Mouse (Mus musculus): ENCODE measurements around the gene Utrn.
A peak's percentile ranks its signal among the peaks of the same experiment; 100 is the strongest.

The Utrn gene

DNA sequence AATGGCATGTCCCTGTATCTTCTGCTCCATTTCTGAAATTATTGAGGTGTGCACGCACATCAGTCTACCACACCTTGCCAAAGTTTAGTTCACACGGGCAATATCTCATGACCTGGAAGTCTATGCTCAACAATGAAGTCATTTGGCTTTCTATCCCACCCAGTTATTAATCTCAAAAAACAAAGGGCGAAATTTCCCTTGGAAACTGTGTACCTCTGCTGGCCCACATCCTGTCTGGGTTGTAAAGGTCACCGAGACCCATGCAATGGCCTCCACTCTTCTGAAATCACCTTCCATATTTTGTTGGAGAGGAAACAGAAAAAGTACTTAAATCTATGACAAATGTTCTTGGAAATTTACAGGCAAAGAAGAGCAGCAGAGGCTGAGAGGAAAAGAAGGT is 70.9 kb downstream of the Utrn start:
- DNase-seq (ENCODE audit: low spot score in 2 of 2), result no peak

DNA sequence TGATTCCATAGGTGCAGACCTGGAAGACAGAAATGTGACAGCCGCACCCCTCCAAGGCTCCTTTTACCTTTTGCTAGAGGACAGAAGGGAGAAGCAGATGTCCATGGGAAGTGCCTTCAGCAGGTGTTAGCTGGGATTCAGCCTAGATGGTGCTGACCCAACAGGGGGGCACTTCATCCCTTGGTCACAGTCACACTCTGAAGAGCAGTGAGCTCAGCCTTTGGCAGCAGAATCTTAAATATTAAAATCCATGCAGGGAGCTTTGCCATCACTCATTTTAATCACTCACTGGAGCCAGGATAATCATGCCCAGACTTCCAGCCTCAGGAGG is 72.7 kb downstream of the Utrn start:
- DNase-seq (ENCODE audit: low spot score in 2 of 2), result no peak

- DNase-seq (ENCODE audit: low spot score in 2 of 2), result no peak
Observed at GRCm38 (mm10) chr10:12795796-12796509, 73.2 kb downstream of the Utrn start.

- DNase-seq (ENCODE audit: low spot score in 2 of 2), result no peak
Observed at GRCm38 (mm10) chr10:12792049-12792448, 77.1 kb downstream of the Utrn start.

DNA sequence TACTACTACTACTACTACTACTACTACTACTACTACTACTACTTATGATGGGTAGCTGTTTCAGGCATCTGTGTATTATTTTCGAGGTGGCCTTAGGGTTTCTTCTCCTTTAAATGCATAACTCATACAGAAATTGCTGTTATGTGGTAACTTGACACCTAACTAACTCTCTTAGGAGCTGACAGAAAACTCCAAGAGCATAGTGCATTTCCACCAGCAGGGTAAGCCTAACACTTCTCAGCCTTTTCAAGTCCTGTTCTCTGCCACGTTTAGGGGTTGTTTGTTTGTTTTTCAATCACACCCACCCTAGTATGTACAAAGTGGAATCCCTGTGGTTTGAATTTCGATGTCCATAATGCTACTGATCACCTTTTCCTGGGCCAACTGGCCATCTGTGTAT is 78.3 kb downstream of the Utrn start:
- no peak for DNase-seq (ENCODE audit: low spot score in 2 of 2)

DNA sequence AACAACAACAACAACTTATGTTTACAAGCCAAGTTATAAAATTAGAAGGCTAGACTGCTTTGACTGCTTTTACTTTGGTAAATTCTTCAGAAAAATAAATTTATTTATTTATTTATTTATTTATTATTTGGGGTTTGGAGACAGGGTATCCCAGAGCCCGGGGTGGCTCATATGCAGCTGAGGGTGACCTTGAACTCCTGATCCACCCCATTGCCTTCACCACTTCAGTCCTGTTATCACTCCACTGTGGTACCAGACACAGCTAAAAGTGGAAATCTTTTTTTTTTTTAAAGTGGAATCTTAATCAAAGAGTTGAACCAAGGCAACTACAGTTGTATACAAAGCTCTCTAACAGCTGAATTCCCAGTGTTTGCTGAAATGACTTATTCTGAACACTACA is 80.6 kb downstream of the Utrn start:
- no peak for DNase-seq (ENCODE audit: low spot score in 2 of 2)

DNA sequence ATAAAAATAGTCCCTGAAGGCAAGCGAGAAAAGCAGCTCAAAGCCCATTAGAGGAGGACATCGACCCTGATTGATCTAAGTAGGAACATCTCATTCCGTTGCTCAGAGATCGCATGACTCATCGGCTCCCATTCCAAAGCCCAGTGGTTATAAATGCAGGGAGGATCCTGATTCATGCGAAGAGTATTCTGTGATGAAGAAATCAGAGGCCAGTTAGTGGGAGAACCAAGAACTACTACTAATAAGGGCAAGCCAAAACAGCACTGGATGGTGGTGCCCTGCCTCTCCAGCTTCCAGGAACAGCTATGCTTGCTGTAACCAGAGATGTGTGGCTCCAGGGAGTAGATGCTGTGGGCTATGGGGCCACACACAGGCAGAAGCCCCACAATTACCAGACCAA is 81.2 kb downstream of the Utrn start:
- no peak for DNase-seq (ENCODE audit: low spot score in 2 of 2)

GRCm38 (mm10) chr10:12785299-12785698 is 83.9 kb downstream of the Utrn start:
- no peak for DNase-seq (ENCODE audit: low spot score in 2 of 2)

- no peak for DNase-seq (ENCODE audit: low spot score in 2 of 2)
Observed at GRCm38 (mm10) chr10:12781381-12781907, 87.7 kb downstream of the Utrn start.

GRCm38 (mm10) chr10:12773178-12773577 is 96.0 kb downstream of the Utrn start:
- DNase-seq (ENCODE audit: low spot score in 2 of 2), result no peak

DNA sequence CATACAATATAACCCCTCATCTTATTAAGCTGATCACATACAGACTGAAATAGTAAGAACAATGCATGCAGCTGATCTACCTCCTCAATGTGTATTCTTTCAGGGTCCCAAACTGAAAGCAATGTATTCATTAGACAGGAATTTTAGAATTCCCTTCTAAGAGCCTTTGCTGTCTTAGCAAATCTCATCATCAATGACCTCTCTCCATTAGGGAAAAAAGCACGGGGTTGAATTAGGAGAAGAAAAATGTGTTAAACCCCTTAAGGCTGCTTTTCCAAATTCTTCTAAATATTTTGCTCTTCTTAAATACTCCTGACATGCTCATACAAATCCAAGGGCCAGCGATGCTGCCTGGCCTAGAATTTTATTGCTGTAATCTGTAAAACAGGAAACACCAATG is 97.7 kb downstream of the Utrn start:
- no peak for DNase-seq (ENCODE audit: low spot score in 2 of 2)

- DNase-seq (ENCODE audit: low spot score in 2 of 2), result no peak
Observed at GRCm38 (mm10) chr10:12762668-12763067, 106.5 kb downstream of the Utrn start.

DNA sequence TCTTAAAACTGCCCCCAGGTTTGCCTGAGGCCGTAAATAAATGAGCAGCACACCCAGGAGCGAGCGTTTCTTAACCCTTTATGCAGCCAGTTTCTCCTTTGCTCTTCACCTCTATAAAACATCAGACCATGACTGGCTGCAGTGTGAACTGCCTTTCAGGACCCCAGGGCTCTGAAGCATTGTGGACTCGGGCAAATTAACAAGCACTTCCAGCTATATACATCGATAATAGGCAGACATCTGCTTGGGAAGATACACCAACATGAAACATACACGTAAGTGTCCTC is 110.5 kb downstream of the Utrn start:
- no peak for DNase-seq (ENCODE audit: low spot score in 2 of 2)

GRCm38 (mm10) chr10:12757943-12758701 is 111.0 kb downstream of the Utrn start:
- peak in 1 of 2 experiments; percentile 27 for DNase-seq (ENCODE audit: low spot score in 2 of 2)

GRCm38 (mm10) chr10:12756692-12757091 is 112.5 kb downstream of the Utrn start:
- DNase-seq (ENCODE audit: low spot score in 2 of 2), result no peak

DNA sequence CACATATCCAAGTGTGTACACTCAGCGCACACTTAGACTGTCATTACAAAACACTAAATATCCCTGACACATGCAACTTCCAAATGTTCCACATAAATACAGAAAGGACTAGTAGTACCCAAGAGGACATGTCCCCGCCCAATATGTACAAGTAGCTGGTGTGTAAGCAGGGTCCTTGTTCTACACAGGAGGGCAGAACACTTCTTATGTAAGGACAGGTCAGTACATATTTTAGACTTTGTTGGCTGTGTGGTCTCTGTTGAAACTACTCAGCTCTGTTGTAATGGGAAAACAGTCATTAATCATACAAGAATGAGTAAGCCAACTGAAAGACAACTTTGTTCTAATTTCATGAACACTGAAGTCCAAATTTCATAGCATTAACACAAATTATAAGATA is 114.3 kb downstream of the Utrn start:
- no peak for DNase-seq (ENCODE audit: low spot score in 2 of 2)

DNA sequence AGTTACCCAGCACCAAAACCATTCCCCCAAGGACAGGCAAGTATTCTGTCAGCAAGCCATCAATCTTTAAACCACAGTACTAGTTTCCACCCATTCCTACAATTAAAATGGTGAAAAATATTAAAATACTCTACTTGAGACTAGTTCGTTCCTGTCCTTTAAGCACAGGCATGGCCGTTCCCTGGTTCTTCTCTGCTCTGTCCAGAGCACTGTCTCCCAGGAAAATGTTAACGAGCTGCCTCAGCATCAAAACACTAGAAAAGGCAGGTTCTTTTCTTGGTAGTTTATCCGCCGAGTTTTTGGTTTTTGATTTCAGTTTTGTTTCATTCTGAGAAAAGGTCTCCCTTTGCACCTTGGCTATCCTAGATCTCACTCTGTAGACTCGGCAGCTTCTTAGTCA is 115.0 kb downstream of the Utrn start:
- DNase-seq (ENCODE audit: low spot score in 2 of 2), result no peak

- DNase-seq (ENCODE audit: low spot score in 2 of 2), result no peak
Observed at GRCm38 (mm10) chr10:12743717-12744116, 125.4 kb downstream of the Utrn start.

GRCm38 (mm10) chr10:12739302-12739987 is 129.7 kb downstream of the Utrn start:
- no peak for DNase-seq (ENCODE audit: low spot score in 2 of 2)

DNA sequence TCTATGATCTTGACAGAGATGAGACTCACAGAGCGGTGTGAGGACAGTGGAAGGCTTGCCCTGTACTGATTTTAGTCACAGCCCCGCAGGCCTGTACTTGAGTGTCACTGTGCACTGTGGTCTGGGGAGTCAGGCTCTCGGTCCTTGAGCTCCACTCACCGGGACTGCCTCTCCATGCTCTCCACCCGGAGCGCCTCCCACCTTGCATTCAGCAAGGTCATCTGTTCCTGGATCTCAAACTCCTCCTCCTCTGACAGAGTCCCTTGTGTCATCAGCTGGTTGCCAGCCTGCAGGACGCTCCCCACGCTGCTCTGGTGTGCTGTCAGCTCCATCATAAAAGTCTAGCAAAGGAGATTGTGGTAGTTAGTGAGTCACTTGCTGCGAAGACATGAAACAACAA is 131.2 kb downstream of the Utrn start:
- DNase-seq (ENCODE audit: low spot score in 2 of 2), result no peak

DNA sequence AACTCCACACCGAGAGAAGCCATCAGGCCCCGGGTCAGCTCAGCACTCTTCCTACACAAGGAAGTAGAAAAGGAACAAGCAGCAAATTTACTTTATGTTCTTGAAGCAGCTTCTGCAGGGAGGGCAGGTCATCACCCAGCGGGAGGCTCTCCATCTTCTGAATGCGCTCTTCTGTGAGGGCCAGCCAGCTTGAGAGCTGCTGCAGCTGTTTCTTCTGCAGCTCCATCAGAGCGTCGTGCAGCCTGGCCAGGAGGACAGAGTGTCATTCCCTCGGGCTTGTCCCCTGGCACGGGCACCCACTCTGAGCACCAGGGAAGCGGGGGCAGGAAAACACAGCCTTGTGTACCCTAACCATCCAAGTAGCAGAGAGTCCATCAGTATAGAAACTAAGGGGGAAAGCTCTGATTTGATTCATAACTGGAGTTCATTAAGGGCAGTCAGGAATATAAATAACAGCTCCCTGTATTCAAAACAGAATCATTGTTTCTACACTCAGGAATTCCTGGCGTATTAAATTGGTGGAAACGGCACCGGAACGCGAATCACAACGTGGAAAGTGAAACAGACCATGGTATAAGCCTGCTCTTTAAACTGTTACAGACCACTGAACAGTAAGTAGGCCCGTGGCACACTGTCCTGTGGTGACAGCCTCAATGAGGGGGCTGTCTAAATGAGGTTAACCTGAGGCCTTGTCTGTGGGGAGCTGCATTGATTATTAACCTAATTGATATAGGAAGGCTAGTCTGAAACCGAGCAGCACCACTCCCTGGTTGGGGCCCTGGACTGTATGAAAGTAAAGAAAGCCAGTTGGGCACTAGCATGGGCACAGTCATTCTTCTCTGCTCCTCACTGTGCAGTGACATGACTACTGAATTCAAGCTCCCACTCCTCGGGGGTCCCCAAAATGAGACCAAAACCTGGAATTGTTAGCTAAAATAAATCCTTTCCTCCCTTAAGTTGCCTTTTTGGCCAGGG is 132.0 kb downstream of the Utrn start:
- DNase-seq (ENCODE audit: low spot score in 2 of 2), result no peak

DNA sequence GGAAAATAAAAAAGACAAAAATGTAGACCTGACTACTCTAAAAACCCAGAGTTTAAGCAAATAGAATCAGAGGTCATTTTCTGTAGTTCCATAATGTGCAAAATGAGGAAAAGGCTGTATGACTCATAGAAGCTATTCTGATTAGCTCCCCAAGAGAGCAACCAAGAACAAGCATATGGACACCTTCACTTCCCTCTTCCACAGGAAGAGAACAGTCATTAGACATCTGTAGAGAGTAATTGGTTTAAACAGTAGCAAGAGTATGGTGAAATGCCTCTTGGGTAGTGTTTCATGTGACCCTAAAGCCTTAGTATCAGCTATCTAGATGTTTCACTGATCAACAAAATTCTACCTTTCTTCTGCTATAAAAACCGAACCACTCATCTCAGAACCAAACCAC is 133.5 kb downstream of the Utrn start:
- no peak for DNase-seq (ENCODE audit: low spot score in 2 of 2)

All from right cerebral cortex, adult 2 months (tissue).